Mouse (Mus musculus): ENCODE measurements around the gene Acsbg2.
A peak's percentile ranks its signal among the peaks of the same experiment; 100 is the strongest.

Gene Acsbg2

GRCm38 (mm10) chr17:56874237-56874636 lies at the start of gene Acsbg2:
TSS of gene Acsbg2 (minus strand) at chr17:56874447.
- DNase-seq = no peak

- DNase-seq = no peak
Measured at GRCm38 (mm10) chr17:56919725-56920124, 45.5 kb upstream of the Acsbg2 start.

GRCm38 (mm10) chr17:56917166-56917565 lies 42.9 kb upstream of the Acsbg2 start:
- no peak for DNase-seq

GRCm38 (mm10) chr17:56913444-56913843 lies 39.2 kb upstream of the Acsbg2 start:
- DNase-seq = no peak

- DNase-seq = no peak
Measured at GRCm38 (mm10) chr17:56913023-56913422, 38.8 kb upstream of the Acsbg2 start.

- peak; percentile 36 to 47 for DNase-seq
Measured at GRCm38 (mm10) chr17:56909764-56910163, 35.5 kb upstream of the Acsbg2 start.

GRCm38 (mm10) chr17:56907887-56908286 lies 33.6 kb upstream of the Acsbg2 start:
- no peak for DNase-seq

GRCm38 (mm10) chr17:56907096-56907495 lies 32.8 kb upstream of the Acsbg2 start:
- no peak for DNase-seq

GRCm38 (mm10) chr17:56906166-56906565 lies 31.9 kb upstream of the Acsbg2 start:
- DNase-seq = no peak

GRCm38 (mm10) chr17:56902698-56903097 lies 28.5 kb upstream of the Acsbg2 start:
- peak; percentile 25 to 38 for DNase-seq

GRCm38 (mm10) chr17:56897630-56898195 lies 23.5 kb upstream of the Acsbg2 start:
- DNase-seq = peak; percentile 91 to 93

GRCm38 (mm10) chr17:56896513-56897129 lies 22.4 kb upstream of the Acsbg2 start:
- no peak for DNase-seq

- DNase-seq = no peak
Measured at GRCm38 (mm10) chr17:56895368-56895918, 21.2 kb upstream of the Acsbg2 start.

GRCm38 (mm10) chr17:56890018-56890417 lies 15.8 kb upstream of the Acsbg2 start:
- DNase-seq = no peak

GRCm38 (mm10) chr17:56888050-56888449 lies 13.8 kb upstream of the Acsbg2 start:
- peak in 1 of 2 experiments; percentile 26 for DNase-seq

- no peak for DNase-seq
Measured at GRCm38 (mm10) chr17:56884809-56885208, 10.6 kb upstream of the Acsbg2 start.

GRCm38 (mm10) chr17:56884331-56884730 lies 10.1 kb upstream of the Acsbg2 start:
- peak in 1 of 2 experiments; percentile 35 for DNase-seq

- no peak for DNase-seq
Measured at GRCm38 (mm10) chr17:56883612-56884011, 9.4 kb upstream of the Acsbg2 start.

- DNase-seq = no peak
Measured at GRCm38 (mm10) chr17:56877426-56877825, 3.2 kb upstream of the Acsbg2 start.

GRCm38 (mm10) chr17:56876981-56877380 lies 2.7 kb upstream of the Acsbg2 start:
- no peak for DNase-seq

GRCm38 (mm10) chr17:56876465-56876864 lies 2.2 kb upstream of the Acsbg2 start:
- DNase-seq = no peak

GRCm38 (mm10) chr17:56874936-56875651 lies 847 bp upstream of the Acsbg2 start, which contains the start of gene 1700061G19Rik:
TSS of gene 1700061G19Rik (plus strand) at chr17:56875477.
- no peak for DNase-seq

- DNase-seq = no peak
Measured at GRCm38 (mm10) chr17:56872512-56872911, 1.7 kb downstream of the Acsbg2 start.

- DNase-seq = no peak
Measured at GRCm38 (mm10) chr17:56871767-56872166, 2.5 kb downstream of the Acsbg2 start.

Measured in cerebellum, postnatal 14 days (tissue).